Mouse (Mus musculus) small intestine, adult 2 months (tissue): ENCODE data around the gene Pde7b. TPM values are rescaled to one million over a fixed set of nuclear protein-coding genes. Genes with fewer than 3 reads are reported as not detected.

Source experiments
- H3K27ac ChIP-seq: fragments of 200-500 bp; 2 replicates; pipeline ENCODE4 v1.5.1; 2012; ENCODE audit warnings: low read depth, low read length, control low read depth, inconsistent platforms; ENCODE audit not compliant: insufficient read depth
- H3K27me3 ChIP-seq: fragments of 200-500 bp; 2 replicates; pipeline ENCODE4 v1.6.1; 2012; ENCODE audit warnings: mild to moderate bottlenecking, moderate library complexity, low read length, inconsistent platforms; ENCODE audit not compliant: control insufficient read depth, insufficient read depth
- H3K36me3 ChIP-seq: fragments of 200-500 bp; 2 replicates; pipeline ENCODE4 v1.6.1; 2012; ENCODE audit warnings: mild to moderate bottlenecking, low read length, control low read depth, inconsistent platforms; ENCODE audit not compliant: control insufficient read depth, insufficient read depth
- H3K4me1 ChIP-seq: fragments of 200-500 bp; 2 replicates; pipeline ENCODE4 v1.6.1; 2012; ENCODE audit warnings: low read length, inconsistent platforms, mixed read lengths; ENCODE audit not compliant: control insufficient read depth, insufficient read depth, insufficient read length
- H3K4me3 ChIP-seq: fragments of 200-500 bp; 2 replicates; pipeline ENCODE4 v1.5.1; 2012; ENCODE audit warnings: low read depth, mild to moderate bottlenecking, control low read depth, inconsistent platforms, low read length, moderate library complexity
- CTCF ChIP-seq: fragments of 200-500 bp; IDR thresholded peaks from 2 replicates; pipeline ENCODE4 v1.5.1; 2012; ENCODE audit warnings: low read depth, mild to moderate bottlenecking, control low read depth, inconsistent platforms, low read length, moderate library complexity, mixed read lengths; ENCODE audit not compliant: insufficient replicate concordance, insufficient read length; ENCODE audit errors: extremely low read depth
- POLR2A ChIP-seq: fragments of 200-500 bp; IDR thresholded peaks from 2 replicates; pipeline ENCODE4 v1.6.1; 2012; ENCODE audit warnings: low read depth, mild to moderate bottlenecking, control low read depth, inconsistent platforms, low read length, moderate library complexity
- WGBS: fragments of 180-500 bp; shearing (Covaris S2); methylation state at CpG from one replicate; pipeline ENCODE4 v1.1.7; 2018; 5-methylcytosine and 5-hydroxymethylcytosine counted together
- polyA plus RNA-seq: library from polyadenylated mRNA; depleted of rRNA; stranded (reverse); fragments of >200 nt; gene quantifications from 2 replicates; pipeline ENCODE4 v1.2.3, GENCODE M21; 2012

Gene Pde7b
- polyA plus RNA-seq, 1 experiment: 2.7 TPM

GRCm38 (mm10) chr10:20493826-20494455 lies 230.9 kb downstream of the Pde7b start:
- no peaks in the 10 kb centered on the region for H3K27me3 ChIP-seq
- no peaks in the 10 kb centered on the region for H3K36me3 ChIP-seq
- no peak for TF ChIP-seq POLR2A
- no peak for TF ChIP-seq CTCF
- 76% methylated on average over 5 of the region's 5 CpGs for WGBS
- 0 out of 2 replicates have a peak, but pooled peaks cover 3% of the 10 kb centered on the region for H3K4me1 ChIP-seq
- H3K4me3 ChIP-seq: no peak overlapping the region
- no peak overlapping the region for H3K27ac ChIP-seq

- peak overlapping the region; percentile 77 for H3K27ac ChIP-seq
- WGBS: 75% methylated on average over 11 of the region's 11 CpGs
- TF ChIP-seq CTCF (no peak), POLR2A (no peak)
- no peak overlapping the region for H3K4me3 ChIP-seq
- 0 out of 2 replicates have a peak, but pooled peaks cover 3% of the 10 kb centered on the region for H3K4me1 ChIP-seq
- H3K36me3 ChIP-seq: no peaks in the 10 kb centered on the region
- no peaks in the 10 kb centered on the region for H3K27me3 ChIP-seq
Observed at GRCm38 (mm10) chr10:20492216-20492964, 232.5 kb downstream of the Pde7b start.

- no peak overlapping the region for H3K4me3 ChIP-seq
- peaks cover 5% of the 10 kb centered on the region for H3K4me1 ChIP-seq
- H3K27ac ChIP-seq: no peak overlapping the region
- no peaks in the 10 kb centered on the region for H3K36me3 ChIP-seq
- 60% methylated on average over 1 of the region's 1 CpGs for WGBS
- TF ChIP-seq POLR2A: no peak
- TF ChIP-seq CTCF: no peak
- no peaks in the 10 kb centered on the region for H3K27me3 ChIP-seq
Observed at GRCm38 (mm10) chr10:20490775-20491174, 234.1 kb downstream of the Pde7b start.

GRCm38 (mm10) chr10:20490281-20490680 lies 234.6 kb downstream of the Pde7b start:
- no peak overlapping the region for H3K4me3 ChIP-seq
- no peaks in the 10 kb centered on the region for H3K27me3 ChIP-seq
- H3K36me3 ChIP-seq: no peaks in the 10 kb centered on the region
- H3K27ac ChIP-seq: no peak overlapping the region
- 78% methylated on average over 8 of the region's 8 CpGs for WGBS
- TF ChIP-seq CTCF: no peak
- TF ChIP-seq POLR2A: no peak
- H3K4me1 ChIP-seq: peaks cover 5% of the 10 kb centered on the region

- WGBS: 66% methylated on average over 19 of the region's 19 CpGs
- Histone ChIP-seq H3K27ac (peak overlapping the region; percentile 48), H3K36me3 (no peaks in the 10 kb centered on the region), H3K4me3 (no peak overlapping the region), H3K27me3 (no peaks in the 10 kb centered on the region), H3K4me1 (peaks cover 4% of the 10 kb centered on the region)
- TF ChIP-seq POLR2A (no peak), CTCF (no peak)
Observed at GRCm38 (mm10) chr10:20486461-20487253, 238.2 kb downstream of the Pde7b start.

GRCm38 (mm10) chr10:20485816-20486215 lies 239.1 kb downstream of the Pde7b start:
- Histone ChIP-seq H3K36me3 (no peaks in the 10 kb centered on the region), H3K4me3 (no peak overlapping the region), H3K27ac (0 out of 2 replicates have a peak overlapping the region, but pooled peaks have one; percentile 48), H3K4me1 (peaks cover 2% of the 10 kb centered on the region), H3K27me3 (no peaks in the 10 kb centered on the region)
- no peak for TF ChIP-seq POLR2A
- TF ChIP-seq CTCF: no peak
- 78% methylated on average over 3 of the region's 3 CpGs for WGBS

DNA sequence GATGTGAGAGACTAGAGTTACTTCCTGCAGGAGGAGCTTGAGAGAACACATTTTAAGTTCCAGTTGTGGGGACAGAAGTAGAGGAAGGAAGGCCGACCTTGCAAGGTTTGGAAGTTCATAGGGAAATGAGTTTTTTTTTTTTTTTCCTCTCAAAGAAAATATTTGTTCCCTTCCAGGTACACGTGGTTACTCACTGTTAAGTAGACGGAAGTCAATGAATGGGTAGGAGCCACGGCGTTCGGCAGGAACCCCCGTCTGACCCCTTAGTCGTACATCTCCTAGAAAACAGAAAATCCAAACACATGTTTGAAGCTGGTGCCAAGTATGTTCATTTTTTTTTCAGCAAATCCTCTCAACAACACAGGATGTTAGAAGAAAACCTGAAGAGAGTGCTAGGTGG lies 245.4 kb downstream of the Pde7b start:
- no peak overlapping the region for H3K27ac ChIP-seq
- TF ChIP-seq POLR2A (no peak), CTCF (no peak)
- WGBS: 73% methylated on average over 8 of the region's 8 CpGs
- no peaks in the 10 kb centered on the region for H3K36me3 ChIP-seq
- no peaks in the 10 kb centered on the region; the same call in 1 of the 2 replicates for H3K4me1 ChIP-seq
- H3K4me3 ChIP-seq: no peak overlapping the region
- no peaks in the 10 kb centered on the region for H3K27me3 ChIP-seq
